Mouse (Mus musculus) erythroblast, embryonic 14.5 days (primary cell): Measurements from ENCODE around the gene Tsc22d1.

Experiments used
- GATA1 ChIP-seq: IDR thresholded peaks from 2 replicates; pipeline ENCODE4 v1.6.1; 2012; ENCODE audit warnings: low read length, inconsistent platforms, mixed read lengths
- TAL1 ChIP-seq: IDR thresholded peaks from 3 replicates; pipeline ENCODE4 v1.6.1; 2012; ENCODE audit warnings: low read length, inconsistent platforms, mixed read lengths

DNA sequence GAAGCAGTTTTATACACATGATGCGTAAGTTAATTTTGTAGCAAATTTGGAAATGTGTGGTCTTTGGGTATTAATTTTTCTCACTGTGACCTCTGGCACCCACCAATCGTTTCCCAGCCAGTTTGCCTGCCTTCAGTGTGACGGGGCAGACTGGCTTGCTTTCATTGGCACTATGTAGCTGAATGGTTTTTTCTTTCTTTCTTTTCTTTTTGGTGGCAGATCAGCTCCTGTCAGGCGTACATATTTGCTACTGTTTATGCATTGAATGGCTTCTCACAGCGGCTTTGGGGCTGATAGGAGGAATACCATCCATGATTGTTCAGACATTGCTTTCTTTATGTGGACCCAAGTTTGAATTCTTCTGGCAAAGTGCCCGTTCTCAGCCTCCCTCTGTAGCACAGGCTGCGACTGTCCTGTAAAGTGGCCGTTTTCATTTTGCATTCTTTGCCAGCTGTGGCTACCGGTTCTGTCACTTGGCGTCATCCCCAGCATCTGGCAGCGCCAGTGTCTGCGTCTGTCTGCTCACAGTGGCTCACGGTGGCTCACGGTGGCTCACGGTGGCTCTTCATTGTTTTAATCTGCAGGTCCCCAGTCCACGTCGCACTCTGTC is 38.1 kb downstream of the Tsc22d1 start:
- no peak for TF ChIP-seq TAL1
- TF ChIP-seq GATA1 = no peak
